Mouse (Mus musculus) liver, embryonic 11.5 days (tissue): ENCODE data around the gene Tead3. TPM values are rescaled to one million over a fixed set of nuclear protein-coding genes. Genes with fewer than 3 reads are reported as not detected.
"Not testable (repeated sequence)": the region's sequence is repeated elsewhere in the genome, so short reads cannot be mapped to it uniquely, and the experiment has no call there.

ENCODE experiments used
- ATAC-seq: fragments of 200-750 bp; cut with Nextera tagmentation; replicated peaks from 2 replicates; pipeline ENCODE4 v1.8.0; 2017; ENCODE audit warnings: moderate number of reproducible peaks, mild to moderate bottlenecking, moderate TSS enrichment, moderate library complexity; ENCODE audit not compliant: low FRiP score
- DNase-seq: peaks from one replicate; pipeline ENCODE4 v3.0.0-alpha.2; 2017; ENCODE audit warnings: low spot score
- H3K27ac ChIP-seq: fragments of 300-500 bp; sonication (generic); 2 replicates; pipeline ENCODE4 v1.5.1; 2014; ENCODE audit warnings: mild to moderate bottlenecking, low read depth, low read length, control low read depth
- H3K27me3 ChIP-seq: fragments of 300-500 bp; sonication (generic); replicated peaks from 2 replicates; pipeline ENCODE4 v1.6.1; 2014; ENCODE audit warnings: low read length, mixed read lengths; ENCODE audit not compliant: control insufficient read depth, insufficient read depth
- H3K36me3 ChIP-seq: fragments of 300-500 bp; sonication (generic); 2 replicates; pipeline ENCODE4 v1.6.1; 2014; ENCODE audit warnings: mild to moderate bottlenecking, low read length, moderate library complexity, mixed read lengths; ENCODE audit not compliant: control insufficient read depth, insufficient read depth
- H3K4me1 ChIP-seq: fragments of 300-500 bp; sonication (generic); replicated peaks from 2 replicates; pipeline ENCODE4 v1.6.1; 2014; ENCODE audit warnings: low read length, mixed read lengths; ENCODE audit not compliant: control insufficient read depth, insufficient read depth
- H3K4me2 ChIP-seq: fragments of 300-500 bp; sonication (generic); 2 replicates; pipeline ENCODE4 v1.6.1; 2014; ENCODE audit warnings: mild to moderate bottlenecking, control low read depth, moderate library complexity
- H3K4me3 ChIP-seq: fragments of 300-500 bp; sonication (generic); 2 replicates; pipeline ENCODE4 v1.5.1; 2014; ENCODE audit warnings: low read depth, low read length, control low read depth
- H3K9ac ChIP-seq: fragments of 300-500 bp; sonication (generic); 2 replicates; pipeline ENCODE4 v1.6.1; 2014; ENCODE audit warnings: low read depth, low read length, control low read depth
- H3K9me3 ChIP-seq: fragments of 300-500 bp; sonication (generic); 2 replicates; pipeline ENCODE4 v1.6.1; 2016; ENCODE audit warnings: low read length, inconsistent platforms, mixed read lengths; ENCODE audit not compliant: control insufficient read depth
- WGBS: fragments of 180-500 bp; shearing (Covaris S2); extraction: QIAGEN DNeasy Blood & Tissue Kit; methylation state at CpG from one replicate; pipeline ENCODE4 v1.1.7; 2014; 5-methylcytosine and 5-hydroxymethylcytosine counted together
- polyA plus RNA-seq: library from polyadenylated mRNA; unstranded; fragments of >200 nt; fragmentation: Nextera tagmentation; extraction: Ambion mirVana; gene quantifications from 2 replicates; pipeline ENCODE4 v1.2.1, GENCODE M21; 2014

Gene Tead3
- polyA plus RNA-seq, 1 experiment from 2014 or later = 4.6 TPM

GRCm38 (mm10) chr17:28363507-28363906, 12.9 kb upstream of the Tead3 start:
- Histone ChIP-seq H3K27ac (no peak overlapping the region), H3K36me3 (no peaks in the 10 kb centered on the region), H3K4me1 (peaks cover 20% of the 10 kb centered on the region), H3K4me3 (no peak overlapping the region; the same call in 1 of the 2 replicates), H3K9me3 (no peaks in the 10 kb centered on the region), H3K9ac (no peak overlapping the region), H3K27me3 (peaks cover 51% of the 10 kb centered on the region), H3K4me2 (peak overlapping the region; percentile 68)
- DNase-seq = no peak
- ATAC-seq = no peak
- 15% methylated on average over 6 of the region's 6 CpGs for WGBS

- ATAC-seq (no peak), DNase-seq (no peak)
- H3K9ac ChIP-seq = peak overlapping the region; percentile 2
- H3K27me3 ChIP-seq = peaks cover 56% of the 10 kb centered on the region
- no peaks in the 10 kb centered on the region for H3K36me3 ChIP-seq
- peak overlapping the region; percentile 42 for H3K4me3 ChIP-seq
- 3% methylated on average over 25 of the region's 25 CpGs for WGBS
- no peaks in the 10 kb centered on the region for H3K9me3 ChIP-seq
- H3K4me2 ChIP-seq = peak overlapping the region; percentile 68
- H3K4me1 ChIP-seq = peaks cover 24% of the 10 kb centered on the region
- no peak overlapping the region for H3K27ac ChIP-seq
Observed at GRCm38 (mm10) chr17:28362653-28363292, 12.2 kb upstream of the Tead3 start.

GRCm38 (mm10) chr17:28361921-28362652, 11.5 kb upstream of the Tead3 start:
- Histone ChIP-seq H3K27me3 (peaks cover 56% of the 10 kb centered on the region), H3K27ac (no peak overlapping the region), H3K4me2 (peak overlapping the region; percentile 68), H3K4me1 (peaks cover 24% of the 10 kb centered on the region), H3K9me3 (no peaks in the 10 kb centered on the region), H3K9ac (peak overlapping the region; percentile 2), H3K36me3 (no peaks in the 10 kb centered on the region), H3K4me3 (peak overlapping the region; percentile 42)
- no peak for ATAC-seq
- no peak for DNase-seq
- WGBS = 31% methylated on average over 11 of the region's 11 CpGs

GRCm38 (mm10) chr17:28360531-28361277, 10.1 kb upstream of the Tead3 start:
- H3K27ac ChIP-seq = no peak overlapping the region
- H3K9me3 ChIP-seq = no peaks in the 10 kb centered on the region
- DNase-seq = no peak
- no peak for ATAC-seq
- no peak overlapping the region for H3K4me2 ChIP-seq
- no peaks in the 10 kb centered on the region for H3K36me3 ChIP-seq
- H3K4me1 ChIP-seq = peaks cover 24% of the 10 kb centered on the region
- peaks cover 51% of the 10 kb centered on the region for H3K27me3 ChIP-seq
- no peak overlapping the region for H3K9ac ChIP-seq
- 74% methylated on average over 9 of the region's 9 CpGs for WGBS
- no peak overlapping the region for H3K4me3 ChIP-seq

GRCm38 (mm10) chr17:28358576-28359261, 8.1 kb upstream of the Tead3 start:
- not testable (repeated sequence) for H3K4me3 ChIP-seq, ATAC-seq, H3K9me3 ChIP-seq, H3K27ac ChIP-seq, DNase-seq, H3K36me3 ChIP-seq, H3K9ac ChIP-seq
- Histone ChIP-seq H3K4me1 (peaks cover 16% of the 10 kb centered on the region; the same call in 1 of the 2 replicates), H3K27me3 (peaks cover 34% of the 10 kb centered on the region), H3K4me2 (peak overlapping the region; percentile 12; the same call in 1 of the 2 replicates)
- WGBS = 20% methylated on average over 24 of the region's 24 CpGs

- no peak overlapping the region for H3K9ac ChIP-seq
- no peaks in the 10 kb centered on the region for H3K9me3 ChIP-seq
- H3K4me2 ChIP-seq = no peak overlapping the region
- no peak overlapping the region for H3K27ac ChIP-seq
- DNase-seq (no peak), ATAC-seq (no peak)
- H3K27me3 ChIP-seq = peaks cover 15% of the 10 kb centered on the region
- peaks cover 23% of the 10 kb centered on the region for H3K4me1 ChIP-seq
- 90% methylated on average over 12 of the region's 12 CpGs for WGBS
- no peaks in the 10 kb centered on the region for H3K36me3 ChIP-seq
- H3K4me3 ChIP-seq = no peak overlapping the region
Observed at GRCm38 (mm10) chr17:28355871-28356270, 5.3 kb upstream of the Tead3 start.

GRCm38 (mm10) chr17:28352018-28352417, 1.4 kb upstream of the Tead3 start:
- H3K4me3 ChIP-seq = peak overlapping the region; percentile 81
- DNase-seq (peak; percentile 69), ATAC-seq (peak; percentile 82)
- peak overlapping the region; percentile 95 for H3K4me2 ChIP-seq
- H3K9me3 ChIP-seq = no peaks in the 10 kb centered on the region
- peaks cover 40% of the 10 kb centered on the region for H3K4me1 ChIP-seq
- H3K9ac ChIP-seq = peak overlapping the region; percentile 74
- no peaks in the 10 kb centered on the region for H3K36me3 ChIP-seq
- peaks cover 18% of the 10 kb centered on the region for H3K27me3 ChIP-seq
- 2% methylated on average over 11 of the region's 11 CpGs for WGBS
- peak overlapping the region; percentile 95 for H3K27ac ChIP-seq

GRCm38 (mm10) chr17:28351353-28351890, 805 bp upstream of the Tead3 start:
- ATAC-seq (peak; percentile 0; the same call in 1 of the 2 replicates), DNase-seq (no peak)
- peaks cover 18% of the 10 kb centered on the region for H3K27me3 ChIP-seq
- no peaks in the 10 kb centered on the region for H3K36me3 ChIP-seq
- H3K9ac ChIP-seq = peak overlapping the region; percentile 74
- H3K27ac ChIP-seq = peak overlapping the region; percentile 95
- WGBS = 1% methylated on average over 29 of the region's 29 CpGs
- peaks cover 44% of the 10 kb centered on the region for H3K4me1 ChIP-seq
- H3K9me3 ChIP-seq = no peaks in the 10 kb centered on the region
- H3K4me2 ChIP-seq = peak overlapping the region; percentile 95
- H3K4me3 ChIP-seq = peak overlapping the region; percentile 81
